Mouse (Mus musculus): ENCODE measurements around the gene Dgkz.

The Dgkz gene

DNA sequence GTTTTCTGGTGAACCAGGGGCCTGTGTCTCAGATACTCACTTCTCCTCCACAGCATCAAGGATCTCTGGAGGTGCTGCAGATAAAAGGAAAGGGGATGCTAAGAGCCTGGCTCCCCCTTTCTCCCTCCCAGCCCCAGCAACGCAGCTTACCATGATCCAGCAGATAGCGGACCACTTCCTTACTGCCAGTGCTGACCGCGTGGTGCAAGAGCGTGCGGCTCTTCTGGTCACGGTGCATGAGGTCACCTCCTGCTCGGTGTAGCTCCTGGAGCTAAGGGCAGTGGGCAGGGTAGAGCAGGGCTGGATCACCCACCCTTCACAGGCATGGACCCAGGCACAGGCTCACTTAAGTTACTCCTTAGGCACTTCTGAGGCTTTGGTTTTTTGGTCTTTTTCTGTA, 41.6 kb downstream of the Dgkz start:
- DNase-seq: no peak

DNA sequence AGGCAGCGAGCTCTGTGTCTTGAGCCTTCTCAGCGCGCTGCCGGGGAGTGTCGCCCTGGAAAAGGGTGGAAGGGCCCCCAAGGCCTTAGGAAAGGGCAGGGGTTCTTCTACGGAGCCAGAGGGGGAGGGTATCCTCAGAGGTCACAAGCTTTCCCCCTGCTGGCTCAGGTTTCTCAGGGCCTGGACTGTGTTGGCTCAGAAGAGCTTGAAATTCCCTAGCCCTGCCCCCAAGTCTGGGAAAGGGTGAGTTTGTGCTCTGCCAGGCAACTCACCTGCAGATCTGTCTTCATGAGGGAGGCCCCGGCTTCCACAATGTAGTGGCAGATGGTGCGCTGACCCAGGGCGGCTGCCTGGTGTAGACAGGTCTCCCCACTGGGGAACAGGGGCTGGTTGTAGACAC, 42.2 kb downstream of the Dgkz start:
- peak; percentile 77 for DNase-seq

DNA sequence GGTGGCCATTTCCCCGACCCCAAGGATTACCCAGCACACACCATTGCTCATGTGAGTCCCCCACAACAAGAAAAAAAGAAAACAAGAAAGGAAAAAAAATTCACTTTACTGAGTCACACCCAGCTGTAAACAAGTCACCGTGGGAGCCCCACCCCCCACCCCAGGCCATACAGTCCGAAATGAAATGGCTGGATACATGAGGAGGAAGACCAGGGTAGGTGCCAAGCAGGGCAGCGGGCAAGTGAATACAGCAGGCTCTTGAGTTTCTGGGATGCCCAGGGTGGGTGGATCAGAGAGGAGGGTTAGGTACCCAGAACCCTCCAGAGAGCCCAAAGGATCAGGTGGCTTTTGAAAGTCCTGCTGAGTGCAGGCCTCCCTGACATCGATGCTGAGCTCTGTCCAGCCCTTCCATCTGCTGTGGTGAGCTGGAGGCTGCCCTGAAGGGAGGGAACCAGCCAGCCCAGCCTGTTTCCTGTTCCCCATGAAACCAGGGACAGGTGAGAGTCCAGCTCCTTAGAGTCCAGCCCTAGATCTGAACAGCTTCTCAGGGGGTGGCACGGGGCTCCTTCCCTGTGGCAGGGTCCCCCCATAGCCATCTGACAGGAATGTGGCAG, 42.8 kb downstream of the Dgkz start:
- DNase-seq: peak; percentile 67

DNA sequence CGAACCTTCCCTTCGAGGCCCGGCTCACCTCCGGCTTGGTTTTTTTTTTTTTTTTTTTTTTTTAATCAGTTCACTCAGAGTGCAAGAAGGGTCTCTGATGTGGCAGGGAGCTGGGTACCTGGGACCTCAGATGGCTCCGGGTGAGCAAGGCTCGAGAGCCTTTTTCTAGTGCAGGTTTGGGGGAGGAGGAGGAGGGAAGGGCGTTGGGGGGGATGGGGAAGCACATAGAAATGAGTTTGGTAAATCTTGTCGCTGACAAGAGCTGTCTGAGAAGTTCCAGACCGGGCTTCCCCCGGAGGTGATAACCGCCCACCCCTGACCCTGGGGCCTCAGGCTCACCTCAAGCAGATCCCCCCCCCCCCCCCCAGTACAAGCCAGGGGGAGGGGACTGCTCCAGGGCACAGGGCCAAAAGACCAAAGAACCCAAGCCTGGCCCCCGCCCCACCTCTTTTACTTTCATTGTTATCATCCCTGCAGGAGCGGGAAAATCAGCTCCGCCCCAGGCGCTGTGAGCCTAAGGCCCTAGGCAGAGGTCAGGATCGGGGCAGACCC, 43.4 kb downstream of the Dgkz start, which contains the start of gene Mdk:
Mdk (minus strand) TSS at position 138 of the 552 bp plus-strand sequence.
- peak; percentile 29 for DNase-seq

DNA sequence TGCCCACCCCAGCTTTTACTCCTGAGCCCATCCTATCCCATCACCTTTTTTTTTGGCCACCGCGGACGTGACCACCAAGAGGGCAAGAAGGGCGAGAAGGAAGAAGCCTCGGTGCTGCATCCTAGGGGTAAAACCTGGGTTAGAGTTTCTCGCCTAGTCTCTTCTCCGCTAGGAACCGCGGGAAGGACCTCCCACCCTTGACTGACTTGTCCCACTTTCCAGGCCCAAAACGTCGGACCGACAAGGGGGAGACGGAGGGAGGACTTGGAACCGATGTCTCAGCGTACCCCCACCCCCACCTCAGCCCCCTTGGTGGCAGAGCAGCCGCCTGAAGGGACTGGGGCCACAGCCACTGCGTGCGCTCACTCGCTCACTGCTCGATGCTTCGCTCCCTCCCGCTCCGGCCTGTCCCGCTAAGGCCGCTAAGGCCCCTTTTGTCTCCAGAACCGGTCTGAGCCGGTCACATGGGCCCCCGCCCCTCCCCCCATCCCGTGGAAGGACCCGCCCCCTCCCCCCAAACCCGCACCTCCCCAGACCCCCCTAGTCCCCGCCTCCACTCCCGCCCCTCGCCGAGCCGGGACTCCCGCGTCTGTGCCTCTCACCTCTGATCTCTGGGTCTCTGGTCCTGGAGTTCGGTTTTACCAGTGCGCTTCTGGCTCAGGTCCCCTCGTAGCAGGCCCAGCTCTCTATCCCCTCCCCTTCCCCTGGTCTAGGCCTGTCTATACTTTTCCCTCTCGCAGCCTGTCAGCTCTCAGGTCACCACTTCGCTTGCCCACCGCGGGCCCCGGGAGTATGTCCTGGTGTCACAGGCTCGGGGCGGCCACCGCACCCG, 44.1 kb downstream of the Dgkz start:
- DNase-seq: peak; percentile 32

DNA sequence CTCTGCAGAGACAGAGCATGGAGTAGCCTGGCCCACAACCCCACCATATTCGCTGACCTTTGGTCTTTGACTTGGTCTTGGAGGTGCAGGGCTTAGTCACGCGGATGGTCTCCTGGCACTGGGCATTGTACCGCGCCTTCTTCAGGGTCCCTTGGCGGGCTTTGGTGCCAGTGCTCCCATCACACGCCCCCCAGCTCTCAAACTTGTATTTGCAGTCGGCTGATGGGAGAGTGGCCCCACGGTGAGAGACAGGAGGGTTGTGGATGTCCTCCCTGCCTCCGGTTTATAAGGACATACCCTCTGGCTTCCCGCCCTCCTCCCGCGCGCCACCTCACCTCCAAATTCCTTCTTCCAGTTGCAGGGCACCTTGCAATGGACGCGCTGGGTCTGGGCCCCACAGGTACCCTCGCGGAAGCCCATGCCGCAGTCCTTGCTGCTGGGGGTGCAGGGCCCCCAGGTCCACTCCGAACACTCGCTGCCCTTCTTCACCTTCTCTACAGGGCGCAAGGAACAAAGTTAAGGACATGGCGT, 44.8 kb downstream of the Dgkz start:
- DNase-seq: peak; percentile 32

DNA sequence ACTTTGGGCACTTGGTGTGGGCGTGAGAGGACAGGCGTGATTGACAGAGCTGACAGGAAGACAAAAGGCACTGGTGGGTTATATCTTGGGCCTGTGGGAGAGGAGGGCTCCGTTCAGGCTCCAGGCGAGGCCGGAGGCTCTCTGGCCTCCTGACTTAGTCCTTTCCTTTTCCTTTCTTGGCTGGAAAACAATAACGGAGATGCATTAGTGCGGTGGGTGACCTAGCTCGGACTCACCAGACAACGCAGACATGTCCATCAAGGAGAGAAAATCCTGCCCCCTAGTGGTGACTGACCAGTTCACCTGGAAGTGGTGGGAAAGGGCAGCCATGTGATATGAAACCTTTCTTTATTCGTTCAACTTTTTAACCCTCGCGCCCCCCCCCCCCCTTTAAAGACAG, 45.7 kb downstream of the Dgkz start:
- DNase-seq: peak; percentile 58

DNA sequence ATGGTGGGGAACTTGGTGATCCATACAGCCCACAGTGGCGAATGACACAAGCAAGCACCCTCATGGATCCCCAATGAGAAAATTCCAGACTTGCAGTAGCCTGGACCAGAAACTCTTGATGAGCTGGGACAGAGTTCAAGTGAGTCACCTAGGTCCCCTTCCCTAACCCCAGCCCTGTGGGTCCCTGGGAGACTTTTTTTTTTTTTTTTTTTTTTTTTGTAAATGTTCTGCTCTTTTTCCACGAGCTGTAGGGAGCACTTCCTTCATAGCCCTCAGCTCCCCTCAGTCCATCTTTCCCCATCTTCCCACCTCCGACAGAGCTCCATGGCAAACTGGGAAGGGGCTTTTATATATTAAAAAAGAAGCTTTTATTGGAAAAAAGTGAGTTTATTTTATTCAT, 46.2 kb downstream of the Dgkz start:
- peak; percentile 17 for DNase-seq

DNA sequence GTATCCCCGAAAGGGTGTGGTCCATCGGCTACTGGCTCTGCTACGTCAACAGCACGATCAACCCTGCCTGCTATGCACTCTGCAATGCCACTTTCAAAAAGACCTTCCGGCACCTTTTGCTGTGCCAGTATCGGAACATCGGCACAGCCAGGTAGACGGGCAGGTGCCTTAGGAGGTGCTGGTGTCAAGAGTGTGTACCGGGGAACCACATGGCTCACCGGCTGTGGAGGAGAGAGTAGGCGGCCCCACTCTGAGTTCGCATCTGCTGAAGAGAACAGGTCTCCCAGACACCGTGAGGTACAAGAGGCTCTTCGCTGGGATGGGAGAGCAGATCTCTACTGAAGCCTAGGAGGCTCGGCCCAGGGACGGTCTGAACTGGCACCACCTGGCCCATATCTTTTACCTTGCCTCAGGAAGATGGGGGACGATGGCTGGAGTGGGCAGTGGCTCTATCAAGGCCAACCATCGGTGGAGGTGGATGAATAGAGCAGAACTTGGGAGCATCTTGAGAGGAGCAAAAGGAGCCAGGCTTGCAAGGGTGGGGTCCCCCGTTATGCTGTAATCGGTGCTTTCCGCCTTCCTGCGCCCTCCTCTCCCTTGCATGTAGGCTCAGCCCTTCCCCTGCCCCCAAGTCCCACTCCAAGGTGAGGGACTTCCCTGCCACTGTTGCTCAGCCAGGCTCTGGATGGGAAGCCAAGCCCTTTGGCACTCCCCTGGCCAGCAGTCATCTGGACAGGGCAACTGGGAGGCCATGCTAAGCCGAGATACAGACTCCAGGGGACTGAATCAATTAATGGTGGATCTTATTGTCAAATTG, 46.9 kb downstream of the Dgkz start:
- peak; percentile 37 for DNase-seq

DNA sequence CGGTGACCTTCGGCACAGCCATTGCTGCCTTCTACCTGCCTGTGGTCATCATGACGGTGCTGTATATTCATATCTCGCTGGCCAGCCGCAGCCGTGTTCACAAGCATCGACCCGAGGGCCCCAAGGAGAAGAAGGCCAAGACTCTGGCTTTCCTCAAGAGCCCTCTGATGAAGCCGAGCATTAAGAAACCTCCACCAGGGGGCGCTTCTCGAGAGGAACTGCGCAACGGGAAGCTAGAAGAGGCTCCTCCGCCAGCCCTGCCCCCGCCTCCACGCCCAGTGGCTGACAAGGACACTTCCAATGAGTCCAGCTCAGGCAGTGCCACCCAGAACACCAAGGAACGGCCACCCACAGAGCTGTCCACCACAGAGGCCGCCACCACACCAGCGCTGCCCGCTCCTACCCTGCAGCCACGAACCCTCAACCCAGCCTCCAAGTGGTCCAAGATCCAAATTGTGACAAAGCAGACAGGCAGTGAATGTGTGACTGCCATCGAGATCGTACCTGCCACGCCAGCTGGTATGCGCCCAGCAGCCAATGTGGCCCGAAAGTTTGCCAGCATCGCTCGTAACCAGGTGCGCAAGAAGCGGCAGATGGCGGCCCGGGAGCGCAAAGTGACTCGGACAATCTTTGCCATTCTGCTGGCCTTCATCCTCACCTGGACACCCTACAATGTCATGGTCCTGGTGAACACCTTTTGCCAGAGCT, 47.7 kb downstream of the Dgkz start:
- DNase-seq: peak; percentile 83

DNA sequence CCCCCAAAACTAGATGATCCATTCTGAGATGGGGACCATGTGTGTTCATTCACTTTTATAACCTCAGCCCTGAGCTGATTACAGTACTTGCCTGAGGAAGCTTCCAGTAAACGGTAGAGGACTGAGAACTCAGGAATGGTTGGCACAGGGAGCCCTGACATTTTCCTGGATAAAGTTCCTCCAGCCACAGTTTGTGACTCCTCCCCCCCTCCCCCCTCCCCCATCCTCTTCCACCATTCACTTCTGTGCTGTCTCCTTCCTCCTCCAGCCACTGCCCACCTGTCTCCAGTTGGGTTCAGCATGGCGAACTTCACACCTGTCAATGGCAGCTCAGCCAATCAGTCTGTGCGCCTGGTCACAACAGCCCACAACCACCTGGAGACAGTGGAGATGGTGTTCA, 48.7 kb downstream of the Dgkz start, which contains the start of gene Chrm4:
Chrm4 (plus strand) TSS at position 301 of the 400 bp plus-strand sequence.
- peak; percentile 20 for DNase-seq

DNA sequence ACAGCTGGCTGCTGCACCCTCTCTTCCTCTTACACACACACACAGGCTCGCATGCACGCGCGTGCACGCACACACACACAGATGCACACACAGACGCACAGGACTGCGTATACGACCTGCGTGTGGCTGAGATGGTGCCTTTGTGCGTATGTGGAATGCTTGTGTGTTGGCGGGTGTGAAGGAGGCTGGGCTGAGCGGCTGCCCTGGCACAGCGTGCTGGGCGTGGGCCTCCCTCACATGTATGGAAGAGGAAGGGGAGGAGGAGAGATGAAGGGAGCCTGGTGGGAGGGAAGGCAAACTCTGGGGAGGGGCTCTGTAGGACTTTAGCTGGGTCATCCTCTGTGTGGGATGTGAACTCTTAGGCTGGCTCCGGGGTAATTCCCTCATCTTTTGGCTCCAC, 50.2 kb downstream of the Dgkz start:
- DNase-seq: peak; percentile 16

DNA sequence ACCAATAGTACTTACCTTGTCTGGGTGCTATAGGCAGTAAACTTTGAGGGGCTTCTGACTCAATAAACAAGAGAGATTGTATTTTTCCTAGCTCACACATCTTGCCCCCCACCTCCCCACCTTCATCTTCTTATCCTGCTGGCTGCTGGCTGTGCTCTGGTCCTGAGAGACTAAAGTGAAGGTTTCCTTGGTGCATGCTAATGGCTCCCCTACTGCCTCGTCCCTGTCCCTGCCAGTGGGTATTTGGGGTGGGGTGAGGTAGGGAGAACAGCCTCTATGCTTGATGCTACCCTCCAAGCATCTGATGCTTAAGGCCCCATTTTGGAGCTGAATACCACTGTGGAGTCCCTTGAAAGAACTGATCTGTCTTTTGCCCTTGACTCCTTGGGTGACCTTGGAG, 50.9 kb downstream of the Dgkz start:
- DNase-seq: no peak

DNA sequence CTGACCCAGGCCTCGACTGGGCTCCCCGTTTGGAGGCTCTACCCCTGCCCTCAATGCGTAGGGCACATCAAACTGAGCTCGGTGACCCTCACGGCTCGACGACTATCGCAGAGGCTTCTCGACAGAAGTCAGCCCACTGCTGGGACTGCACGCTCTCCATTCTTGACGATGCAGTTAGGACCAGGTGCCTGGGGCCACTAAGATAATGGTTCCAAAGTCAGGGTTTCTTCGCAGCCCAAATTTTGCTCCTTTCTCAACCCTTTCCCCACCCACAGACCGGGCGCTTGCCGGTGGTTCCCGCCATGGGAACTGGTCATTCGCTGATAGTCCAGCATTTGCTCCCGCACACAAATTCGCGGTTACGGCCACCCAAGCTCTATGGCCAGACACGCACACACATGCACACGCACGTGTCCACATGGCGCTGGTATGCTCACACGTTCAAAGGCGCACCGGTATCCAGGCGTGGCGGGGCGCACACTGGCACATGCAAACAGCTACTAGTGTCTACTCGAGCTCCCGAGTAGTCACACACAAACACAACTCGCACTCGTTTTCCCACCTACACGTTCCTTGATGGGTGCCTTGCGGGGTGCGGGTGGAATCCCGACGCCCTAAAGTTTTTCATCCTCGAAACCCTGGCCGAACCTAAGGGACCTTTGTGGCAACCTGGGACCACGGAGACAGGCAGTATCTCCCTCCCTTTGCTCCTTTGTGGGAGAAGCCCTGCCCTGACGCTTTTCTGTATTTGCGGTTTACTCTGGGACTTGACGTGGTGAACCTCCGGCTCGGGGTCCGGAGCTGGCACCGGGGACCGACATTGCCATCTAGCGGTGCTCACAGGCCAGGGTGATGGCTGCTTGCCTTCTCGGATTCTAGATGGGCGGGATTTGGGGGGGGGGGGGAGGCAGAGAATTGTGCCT, 52.0 kb downstream of the Dgkz start:
- DNase-seq: peak; percentile 61

DNA sequence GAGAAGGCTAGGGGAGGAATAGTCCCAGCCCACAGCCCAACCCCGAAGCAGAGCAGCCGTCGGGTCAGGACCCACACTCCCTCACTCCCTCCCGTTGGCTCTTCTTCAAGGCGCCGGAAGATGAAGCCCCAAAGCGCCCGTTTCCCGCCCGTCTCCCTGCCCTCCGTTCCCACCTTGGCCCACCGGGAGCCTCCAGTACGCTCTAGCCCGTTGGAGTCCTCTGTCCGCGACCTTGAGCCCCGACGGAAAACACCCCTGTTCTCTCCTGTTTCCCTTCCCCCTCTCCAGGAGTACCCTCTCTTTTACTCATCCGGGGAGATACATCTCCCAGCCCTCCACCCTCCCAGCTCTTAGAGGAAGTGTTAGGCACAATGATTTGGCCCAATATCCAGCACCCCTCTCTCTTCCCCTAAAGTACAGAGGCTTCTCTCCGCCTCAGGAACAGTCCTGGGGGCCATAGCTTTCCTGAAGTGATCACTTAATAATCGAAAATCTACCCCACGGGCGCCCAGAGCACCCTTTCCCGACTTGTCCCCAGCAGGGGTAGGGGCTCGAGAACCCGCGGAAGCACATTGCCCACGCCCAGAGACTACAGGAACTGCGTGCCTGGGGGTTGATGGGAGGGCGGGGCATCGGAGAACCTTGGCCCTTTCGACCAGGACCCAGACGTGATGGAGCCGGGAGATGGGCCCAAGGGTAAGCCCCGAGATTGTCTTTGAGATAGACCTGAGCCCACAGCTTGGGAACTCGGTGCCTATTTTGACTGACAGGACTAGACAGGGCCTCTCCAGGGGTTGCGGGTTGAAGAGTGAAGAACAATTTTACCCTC, 52.9 kb downstream of the Dgkz start:
- DNase-seq: no peak

DNA sequence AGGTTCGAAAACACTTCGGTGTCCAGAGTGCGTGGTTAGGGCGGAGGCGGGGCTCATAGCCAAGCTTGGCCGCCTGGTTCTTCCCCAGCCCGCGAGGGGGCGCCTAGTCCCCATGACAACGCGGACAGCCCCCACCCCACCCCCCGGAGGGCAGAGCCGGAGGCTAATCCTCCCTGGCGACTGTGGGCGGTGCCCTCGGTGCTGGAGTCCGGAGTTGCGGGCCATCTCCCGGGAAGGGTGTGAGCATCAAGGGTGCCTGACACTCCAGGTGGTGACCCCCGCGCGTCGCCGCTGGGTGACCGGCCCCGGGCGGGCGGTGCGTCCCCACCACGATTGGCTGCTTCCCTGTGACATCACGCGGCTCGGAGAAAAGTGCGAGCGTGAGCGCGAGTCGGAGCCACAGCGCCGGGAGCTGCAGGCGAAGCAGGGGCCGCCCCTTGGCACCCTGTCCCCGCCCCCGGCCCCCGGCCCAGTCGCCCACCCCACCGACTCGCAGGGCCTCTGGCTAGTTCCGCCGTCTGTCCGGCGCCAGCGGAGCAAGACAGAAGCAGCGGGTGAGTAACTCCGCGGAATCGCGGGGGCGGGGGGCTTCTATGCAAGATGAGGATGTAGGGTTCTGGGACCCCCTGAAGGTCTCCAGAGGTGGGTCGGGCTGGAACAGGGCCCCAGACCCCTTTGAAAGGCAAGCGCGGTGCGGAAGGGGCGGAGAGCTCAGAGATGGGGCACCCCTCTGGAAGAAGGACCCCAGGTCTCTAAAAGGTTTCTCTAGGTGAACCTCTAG, 53.7 kb downstream of the Dgkz start:
- peak; percentile 42 for DNase-seq

DNA sequence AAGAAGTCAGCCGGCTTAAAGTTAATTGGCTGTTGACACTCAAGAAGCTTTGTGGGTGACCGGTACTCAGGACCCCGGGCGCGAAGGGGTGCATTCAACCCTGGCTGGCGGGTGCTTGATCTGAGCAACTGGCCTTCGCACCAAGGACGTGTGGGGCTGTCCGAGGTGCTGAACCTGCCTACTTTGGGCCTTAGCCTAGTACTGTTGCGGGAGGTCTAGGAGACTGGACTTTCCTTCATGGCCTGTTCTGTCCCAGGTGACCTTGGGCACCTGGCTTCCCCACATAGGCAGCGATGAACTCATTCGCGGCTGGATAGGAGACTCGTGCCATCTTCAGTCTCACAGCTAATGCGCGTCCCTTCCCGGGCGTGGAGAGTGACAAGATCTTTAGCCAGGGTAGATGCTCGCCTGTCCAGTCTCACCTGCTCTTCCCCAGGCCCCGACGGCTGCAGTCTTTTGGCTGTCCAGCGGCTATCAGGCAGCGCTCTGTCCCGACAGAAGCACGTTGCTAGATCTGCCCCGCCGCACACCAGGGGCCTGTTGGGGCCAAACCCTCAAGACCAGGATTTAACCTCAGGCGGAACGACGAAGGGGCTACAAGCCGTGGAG, 54.4 kb downstream of the Dgkz start:
- no peak for DNase-seq

DNA sequence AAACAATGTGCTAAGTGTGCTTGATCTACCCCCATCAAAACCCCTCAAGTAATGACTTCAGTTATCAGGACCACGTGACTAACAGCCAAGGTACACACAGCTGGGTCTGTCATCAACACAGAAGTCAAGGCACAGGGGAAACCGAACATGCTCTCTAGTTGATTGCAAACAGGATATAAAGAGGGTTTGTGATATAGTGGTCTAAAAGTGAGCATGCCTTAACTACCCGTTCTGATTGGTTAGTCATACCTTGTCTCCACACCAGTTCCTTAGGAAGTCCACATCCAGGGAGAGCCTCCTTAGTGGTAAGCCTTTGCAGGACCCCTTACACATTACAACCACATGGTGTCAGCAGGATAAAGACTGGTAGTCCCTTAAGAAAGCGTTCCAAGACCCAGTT, 55.5 kb downstream of the Dgkz start:
- DNase-seq: no peak

DNA sequence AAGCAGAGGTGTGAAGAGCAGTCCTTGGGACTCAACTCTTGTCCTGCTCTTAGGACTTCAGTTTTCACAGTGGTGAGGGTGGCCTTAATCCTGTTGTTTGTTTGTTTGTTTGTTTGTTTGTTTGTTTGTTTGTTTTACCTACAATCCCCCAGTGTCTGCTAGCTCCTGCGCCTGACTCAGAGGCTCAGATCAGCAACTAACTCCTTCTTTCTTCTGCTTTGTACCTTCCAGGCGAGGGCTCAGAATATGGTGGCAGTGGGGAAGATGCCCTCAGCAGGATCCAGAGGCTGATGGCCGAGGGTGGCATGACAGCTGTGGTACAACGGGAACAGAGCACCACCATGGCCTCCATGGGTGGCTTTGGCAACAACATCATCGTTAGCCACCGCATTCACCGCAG, 58.6 kb downstream of the Dgkz start:
- DNase-seq: no peak

Measured in cerebellum, adult 11 months (tissue).